Mouse (Mus musculus): ENCODE data around the gene Zfp3.

GRCm38 (mm10) chr11:70731178-70731577 lies 32.8 kb upstream of the Zfp3 start:
- TF ChIP-seq CTCF (IDR thresholded peaks at IDR 0.05; ENCODE audit: low read depth, low read length) (no peak), GATA1 (IDR thresholded peaks at IDR 0.05; ENCODE audit: borderline replicate concordance, low read length) (no peak), TAL1 (conservative IDR thresholded peaks at IDR 0.05; ENCODE audit: low read depth, low read length) (no peak), POLR2AphosphoS5 (IDR thresholded peaks at IDR 0.05; ENCODE audit: insufficient replicate concordance, low read depth, low read length) (no peak)
